Mouse (Mus musculus): ENCODE data around the gene Vmn1r88. TPM values are rescaled to one million over a fixed set of nuclear protein-coding genes. Genes with fewer than 3 reads are reported as not detected.
"Not testable (repeated sequence)": the region's sequence is repeated elsewhere in the genome, so short reads cannot be mapped to it uniquely, and the experiment has no call there.

Gene Vmn1r88
- polyA plus RNA-seq (2016; fragmentation: Nextera tagmentation; extraction: Ambion mirVana): not detected in 2 replicates

DNA sequence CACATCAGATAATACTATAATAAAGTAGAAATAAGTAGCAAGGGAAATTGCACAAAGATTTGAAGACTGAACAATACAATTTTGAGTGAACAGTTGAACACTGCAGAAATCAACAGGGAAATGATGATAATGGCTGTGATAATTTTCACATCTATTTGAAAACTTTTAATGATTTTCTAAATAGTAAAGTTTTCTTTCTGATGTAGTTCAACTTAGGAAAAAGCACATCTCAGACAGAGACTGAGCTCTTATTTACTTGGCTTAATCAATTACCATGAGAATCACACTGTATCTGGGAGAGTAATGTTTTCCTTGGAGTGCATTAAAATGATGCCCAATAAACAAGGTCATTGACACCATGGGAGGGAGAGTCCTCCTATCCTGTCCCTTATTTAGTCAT lies at the start of gene Vmn1r88:
Vmn1r88 (plus strand) TSS at position 301 of the 400 bp plus-strand sequence.
- H3K9ac ChIP-seq (replicated peaks): no peak within 1 kb of the TSS
- no peak within 1 kb of the TSS for H3K27ac ChIP-seq
- no peaks in the 10 kb centered on the region for H3K27me3 ChIP-seq
- no peaks in the 10 kb centered on the region for H3K4me1 ChIP-seq (replicated peaks)
- no peak for ATAC-seq (ENCODE audit: insufficient number of reproducible peaks, insufficient read depth, low FRiP score, low TSS enrichment, low read depth)
- H3K36me3 ChIP-seq: no peaks in the 10 kb centered on the region
- no peak within 1 kb of the TSS for H3K4me2 ChIP-seq
- no peak within 1 kb of the TSS for H3K4me3 ChIP-seq (replicated peaks)
- H3K9me3 ChIP-seq: 0 out of 2 replicates have a peak, but pooled peaks cover 7% of the 10 kb centered on the region

DNA sequence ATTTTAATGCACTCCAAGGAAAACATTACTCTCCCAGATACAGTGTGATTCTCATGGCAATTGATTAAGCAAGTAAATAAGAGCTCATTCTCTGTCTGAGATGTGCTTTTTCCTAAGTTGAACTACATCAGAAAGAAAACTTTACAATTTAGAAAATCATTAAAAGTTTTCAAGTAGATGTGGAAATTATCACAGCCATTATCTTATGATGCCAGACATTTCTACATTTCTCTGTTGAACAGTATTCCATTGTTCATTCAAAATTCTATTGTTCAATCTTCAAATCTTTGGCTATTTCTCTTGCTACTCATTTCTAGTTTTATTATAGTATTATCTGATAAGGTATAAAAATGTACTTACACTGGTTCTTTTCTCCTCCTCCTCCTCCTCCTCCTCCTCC lies 39.6 kb upstream of the Vmn1r88 start, which contains the start of gene Vmn1r86:
Vmn1r86 (minus strand) TSS at position 101 of the 400 bp plus-strand sequence.
- no peak within 1 kb of the TSS for H3K4me3 ChIP-seq (replicated peaks)
- no peaks in the 10 kb centered on the region for H3K9me3 ChIP-seq
- no peaks in the 10 kb centered on the region for H3K36me3 ChIP-seq
- no peaks in the 10 kb centered on the region for H3K27me3 ChIP-seq
- ATAC-seq (ENCODE audit: insufficient number of reproducible peaks, insufficient read depth, low FRiP score, low TSS enrichment, low read depth): no peak
- no peaks in the 10 kb centered on the region for H3K4me1 ChIP-seq (replicated peaks)
- H3K9ac ChIP-seq (replicated peaks): no peak within 1 kb of the TSS
- H3K4me2 ChIP-seq: no peak within 1 kb of the TSS
- H3K27ac ChIP-seq: no peak within 1 kb of the TSS

DNA sequence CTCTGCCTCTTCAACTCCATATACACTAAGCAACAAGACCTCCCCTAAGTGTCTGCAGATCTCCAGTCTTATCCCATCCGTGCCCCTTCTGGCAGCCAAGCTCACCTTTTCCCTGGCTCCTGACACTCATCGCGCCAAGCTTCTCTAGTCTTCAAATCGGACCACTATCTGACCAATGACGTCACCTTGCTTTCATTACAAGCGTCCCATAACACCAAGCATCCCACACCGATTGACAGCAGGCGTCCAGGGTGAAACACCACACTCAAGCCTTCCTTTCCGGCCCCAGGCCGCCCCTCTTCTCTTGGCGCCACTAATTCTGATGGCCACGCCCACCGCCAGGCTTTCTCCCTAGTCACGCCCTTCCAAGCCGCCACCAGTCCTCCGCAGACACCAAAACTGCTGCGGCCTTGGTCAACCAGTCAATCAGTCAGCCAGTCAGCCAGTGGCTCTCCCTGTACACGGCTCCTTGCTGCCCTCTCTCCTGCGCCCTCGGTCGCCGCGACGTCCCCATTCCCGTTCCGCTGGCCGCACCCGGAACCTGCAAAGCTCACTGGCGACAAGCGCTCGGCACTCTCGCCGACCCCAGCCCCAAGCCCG lies 35.7 kb upstream of the Vmn1r88 start:
- ATAC-seq (ENCODE audit: insufficient number of reproducible peaks, insufficient read depth, low FRiP score, low TSS enrichment, low read depth): peak; percentile 93
- under 1% methylated on average over 21 of the region's 34 CpGs for WGBS
- not testable (repeated sequence) for H3K9me3 ChIP-seq; H3K9ac ChIP-seq (replicated peaks); H3K4me1 ChIP-seq (replicated peaks); H3K36me3 ChIP-seq; H3K27me3 ChIP-seq; H3K27ac ChIP-seq
- Histone ChIP-seq H3K4me3 (replicated peaks) (peak overlapping the region; percentile 23), H3K4me2 (peak overlapping the region; percentile 51)

DNA sequence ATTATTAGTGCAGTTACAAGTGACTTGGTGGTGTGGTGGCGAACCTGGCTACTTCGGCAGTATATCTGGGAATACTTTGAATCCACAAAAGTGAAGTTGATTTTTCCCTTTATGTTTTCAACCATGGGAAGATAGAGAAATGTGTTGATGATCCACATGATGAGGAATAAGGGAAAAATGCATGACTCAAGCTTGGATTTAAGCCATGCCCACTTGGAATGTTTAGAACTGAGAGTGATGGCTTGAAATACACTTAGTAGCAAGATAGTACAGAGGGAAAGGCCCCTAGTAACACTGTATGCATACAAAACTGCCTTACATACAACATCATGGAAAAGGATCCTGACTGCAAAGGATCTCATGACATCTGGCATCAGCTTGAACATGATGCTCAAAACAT lies 27.5 kb upstream of the Vmn1r88 start:
- Histone ChIP-seq H3K36me3 (no peaks in the 10 kb centered on the region), H3K27ac (no peak overlapping the region), H3K27me3 (no peaks in the 10 kb centered on the region), H3K4me2 (no peak overlapping the region), H3K4me1 (replicated peaks) (no peaks in the 10 kb centered on the region), H3K9ac (replicated peaks) (no peak overlapping the region), H3K4me3 (replicated peaks) (no peak overlapping the region), H3K9me3 (no peaks in the 10 kb centered on the region)
- ATAC-seq (ENCODE audit: insufficient number of reproducible peaks, insufficient read depth, low FRiP score, low TSS enrichment, low read depth): no peak
- WGBS: 89% methylated on average over 2 of the region's 2 CpGs

DNA sequence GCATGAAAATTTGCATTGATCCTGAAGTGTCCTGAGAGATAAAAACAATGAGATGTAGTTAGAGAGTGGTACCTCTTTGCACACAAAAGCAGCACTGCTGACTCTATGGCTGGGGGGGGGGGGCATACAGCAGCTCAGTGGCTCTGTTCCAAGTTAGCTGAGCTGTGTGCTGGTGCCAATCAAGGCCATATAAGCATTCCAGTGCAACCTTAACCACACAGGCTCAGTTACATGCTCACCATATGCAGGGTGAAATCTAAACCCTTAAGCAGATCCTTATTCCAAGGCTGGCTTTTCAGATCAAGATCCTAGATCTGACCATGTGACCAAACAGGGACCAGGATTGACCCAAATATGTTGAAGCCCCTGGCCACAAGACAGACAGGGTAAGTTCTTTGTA lies 22.0 kb upstream of the Vmn1r88 start:
- Histone ChIP-seq H3K27ac (no peak overlapping the region), H3K9ac (replicated peaks) (no peak overlapping the region), H3K4me1 (replicated peaks) (no peaks in the 10 kb centered on the region), H3K4me3 (replicated peaks) (no peak overlapping the region), H3K27me3 (no peaks in the 10 kb centered on the region), H3K36me3 (no peaks in the 10 kb centered on the region), H3K9me3 (no peaks in the 10 kb centered on the region), H3K4me2 (no peak overlapping the region)
- no peak for ATAC-seq (ENCODE audit: insufficient number of reproducible peaks, insufficient read depth, low FRiP score, low TSS enrichment, low read depth)

DNA sequence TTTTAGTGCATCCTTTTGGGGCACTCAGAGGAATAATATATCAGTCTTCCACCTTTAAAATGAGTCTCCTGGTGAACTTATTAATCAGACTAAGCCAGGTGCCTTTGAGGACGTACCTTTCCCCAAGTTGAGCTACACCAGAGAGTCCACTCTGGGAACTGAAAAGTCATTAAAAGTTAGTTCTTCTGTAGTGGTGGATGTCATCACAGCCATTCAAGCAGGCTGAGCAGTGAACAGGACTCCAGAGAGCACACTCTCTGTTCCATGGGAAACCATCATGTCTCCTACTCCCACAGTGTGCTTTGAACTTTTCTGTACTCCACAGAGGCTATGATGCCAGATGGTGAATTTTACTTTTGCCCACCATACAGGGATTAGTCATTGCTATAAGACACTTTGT lies 19.3 kb upstream of the Vmn1r88 start, which contains the start of gene Vmn1r87:
Vmn1r87 (minus strand) TSS at position 101 of the 400 bp plus-strand sequence.
- Histone ChIP-seq H3K36me3 (no peaks in the 10 kb centered on the region), H3K9me3 (no peaks in the 10 kb centered on the region), H3K4me2 (no peak within 1 kb of the TSS), H3K4me1 (replicated peaks) (no peaks in the 10 kb centered on the region), H3K4me3 (replicated peaks) (no peak within 1 kb of the TSS), H3K9ac (replicated peaks) (no peak within 1 kb of the TSS), H3K27ac (no peak within 1 kb of the TSS), H3K27me3 (no peaks in the 10 kb centered on the region)
- ATAC-seq (ENCODE audit: insufficient number of reproducible peaks, insufficient read depth, low FRiP score, low TSS enrichment, low read depth): no peak
- 75% methylated on average over 1 of the region's 1 CpGs for WGBS

DNA sequence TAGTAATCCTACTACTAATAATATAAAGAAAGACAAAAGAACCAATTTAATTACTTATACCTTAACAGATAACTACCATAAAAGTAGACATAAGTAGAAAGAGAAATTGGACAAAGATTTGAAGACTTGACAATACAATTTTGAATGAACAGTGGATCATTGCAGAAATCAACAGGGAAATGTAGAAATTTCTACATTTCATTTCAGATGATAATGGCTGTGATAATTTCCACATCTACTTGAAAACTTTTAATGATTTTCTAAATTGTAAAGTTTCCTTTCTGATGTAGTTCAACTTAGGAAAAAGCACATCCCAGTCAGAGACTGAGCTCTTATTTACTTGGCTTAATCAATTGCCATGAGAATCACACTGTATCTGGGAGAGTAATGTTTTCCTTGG lies 53.4 kb downstream of the Vmn1r88 start, which contains the start of gene Vmn1r89:
Vmn1r89 (plus strand) TSS at position 301 of the 400 bp plus-strand sequence.
- Histone ChIP-seq H3K4me2 (no peak within 1 kb of the TSS), H3K27me3 (no peaks in the 10 kb centered on the region), H3K9me3 (no peaks in the 10 kb centered on the region), H3K36me3 (no peaks in the 10 kb centered on the region), H3K4me1 (replicated peaks) (no peaks in the 10 kb centered on the region), H3K27ac (no peak within 1 kb of the TSS), H3K9ac (replicated peaks) (no peak within 1 kb of the TSS), H3K4me3 (replicated peaks) (no peak within 1 kb of the TSS)
- no peak for ATAC-seq (ENCODE audit: insufficient number of reproducible peaks, insufficient read depth, low FRiP score, low TSS enrichment, low read depth)

Other genes starting within 250 kb of the Vmn1r88 start
- gene Rps5, start 237.3 kb upstream of the Vmn1r88 start, polyA plus RNA-seq (2016; fragmentation: Nextera tagmentation; extraction: Ambion mirVana): 884 and 916 TPM in 2 replicates
- gene Rnf225, start 232.2 kb upstream of the Vmn1r88 start, polyA plus RNA-seq (2016; fragmentation: Nextera tagmentation; extraction: Ambion mirVana): 0.70 and 0.83 TPM in 2 replicates
- 10.9 and 13.3 TPM in 2 replicates for gene Zfp324, start 193.7 kb upstream of the Vmn1r88 start, polyA plus RNA-seq (2016; fragmentation: Nextera tagmentation; extraction: Ambion mirVana)
- gene Zfp446, start 181.7 kb upstream of the Vmn1r88 start, polyA plus RNA-seq (2016; fragmentation: Nextera tagmentation; extraction: Ambion mirVana): 11.4 and 13.5 TPM in 2 replicates
- 0.12 TPM in 1 of 2 replicates, not detected in the other for gene Slc27a5, start 161.4 kb upstream of the Vmn1r88 start, polyA plus RNA-seq (2016; fragmentation: Nextera tagmentation; extraction: Ambion mirVana)
- gene Trim28, start 160.5 kb upstream of the Vmn1r88 start, polyA plus RNA-seq (2016; fragmentation: Nextera tagmentation; extraction: Ambion mirVana): 496 and 531 TPM in 2 replicates
- 28.7 and 29.9 TPM in 2 replicates for gene Zbtb45, start 149.5 kb upstream of the Vmn1r88 start, polyA plus RNA-seq (2016; fragmentation: Nextera tagmentation; extraction: Ambion mirVana)
- 102 and 104 TPM in 2 replicates for gene Chmp2a, start 124.8 kb upstream of the Vmn1r88 start, polyA plus RNA-seq (2016; fragmentation: Nextera tagmentation; extraction: Ambion mirVana)
- gene Ube2m, start 121.3 kb upstream of the Vmn1r88 start, polyA plus RNA-seq (2016; fragmentation: Nextera tagmentation; extraction: Ambion mirVana): 160 and 165 TPM in 2 replicates
- gene Mzf1, start 104.8 kb upstream of the Vmn1r88 start, polyA plus RNA-seq (2016; fragmentation: Nextera tagmentation; extraction: Ambion mirVana): 3.8 and 3.9 TPM in 2 replicates
- gene Vmn1r85, start 64.4 kb upstream of the Vmn1r88 start, polyA plus RNA-seq (2016; fragmentation: Nextera tagmentation; extraction: Ambion mirVana): not detected in 2 replicates
- gene Vmn1r86, start 39.7 kb upstream of the Vmn1r88 start, polyA plus RNA-seq (2016; fragmentation: Nextera tagmentation; extraction: Ambion mirVana): not detected in 2 replicates
- gene Vmn1r87, start 19.4 kb upstream of the Vmn1r88 start, polyA plus RNA-seq (2016; fragmentation: Nextera tagmentation; extraction: Ambion mirVana): not detected in 2 replicates
- gene Vmn1r89, start 53.5 kb downstream of the Vmn1r88 start, polyA plus RNA-seq (2016; fragmentation: Nextera tagmentation; extraction: Ambion mirVana): not detected in 2 replicates
- gene Lig1, start 117.7 kb downstream of the Vmn1r88 start, polyA plus RNA-seq (2016; fragmentation: Nextera tagmentation; extraction: Ambion mirVana): 134 and 137 TPM in 2 replicates
- gene Zswim9, start 119.2 kb downstream of the Vmn1r88 start, polyA plus RNA-seq (2016; fragmentation: Nextera tagmentation; extraction: Ambion mirVana): 12.6 and 15.0 TPM in 2 replicates
- 1.2 and 1.5 TPM in 2 replicates for gene Pla2g4c, start 165.1 kb downstream of the Vmn1r88 start, polyA plus RNA-seq (2016; fragmentation: Nextera tagmentation; extraction: Ambion mirVana)
- not detected in 2 replicates for gene Cabp5, start 238.6 kb downstream of the Vmn1r88 start, polyA plus RNA-seq (2016; fragmentation: Nextera tagmentation; extraction: Ambion mirVana)

All from limb, embryonic 12.5 days (tissue).